Mouse (Mus musculus) embryonic facial prominence, embryonic 12.5 days (tissue): ENCODE measurements around the gene H2-M3. TPM values are rescaled to one million over a fixed set of nuclear protein-coding genes. Genes with fewer than 3 reads are reported as not detected.
A peak's percentile ranks its signal among the peaks of the same experiment; 100 is the strongest.
"Not testable (repeated sequence)": the region's sequence is repeated elsewhere in the genome, so short reads cannot be mapped to it uniquely, and the experiment has no call there.

Source experiments
- ATAC-seq: fragments of 200-750 bp; cut with Nextera tagmentation; 2 replicates; pipeline ENCODE4 v1.8.0; 2017; ENCODE audit not compliant: insufficient number of reproducible peaks, insufficient read depth, low FRiP score, low TSS enrichment
- H3K27ac ChIP-seq: fragments of 300-500 bp; sonication (generic); 2 replicates; pipeline ENCODE4 v1.5.1; 2016; ENCODE audit warnings: mild to moderate bottlenecking
- H3K27me3 ChIP-seq: fragments of 300-500 bp; sonication (generic); 2 replicates; pipeline ENCODE4 v1.6.1; 2016; ENCODE audit warnings: mild to moderate bottlenecking, moderate library complexity
- H3K36me3 ChIP-seq: fragments of 300-500 bp; sonication (generic); 2 replicates; pipeline ENCODE4 v1.6.1; 2016; ENCODE audit warnings: mild to moderate bottlenecking
- H3K4me1 ChIP-seq: fragments of 300-500 bp; sonication (generic); 2 replicates; pipeline ENCODE4 v1.6.1; 2016
- H3K4me2 ChIP-seq: fragments of 300-500 bp; sonication (generic); replicated peaks from 2 replicates; pipeline ENCODE4 v1.6.1; 2016; ENCODE audit warnings: mild to moderate bottlenecking, moderate library complexity
- H3K4me3 ChIP-seq: fragments of 300-500 bp; sonication (generic); 2 replicates; pipeline ENCODE4 v1.5.1; 2016; ENCODE audit warnings: mild to moderate bottlenecking
- H3K9ac ChIP-seq: fragments of 300-500 bp; sonication (generic); 2 replicates; pipeline ENCODE4 v1.6.1; 2016; ENCODE audit warnings: mild to moderate bottlenecking, moderate library complexity
- H3K9me3 ChIP-seq: fragments of 300-500 bp; sonication (generic); 2 replicates; pipeline ENCODE4 v1.6.1; 2016; ENCODE audit warnings: mild to moderate bottlenecking, moderate library complexity
- WGBS: fragments of 180-500 bp; shearing (Covaris S2); methylation state at CpG from one replicate; pipeline ENCODE4 v1.1.7; 2016; 5-methylcytosine and 5-hydroxymethylcytosine counted together
- polyA plus RNA-seq: library from polyadenylated mRNA; unstranded; fragments of >200 nt; fragmentation: Nextera tagmentation; extraction: Ambion mirVana; gene quantifications from 2 replicates; pipeline ENCODE4 v1.2.1, GENCODE M21; 2016

H2-M3 gene
- 1.4 and 1.5 TPM in 2 replicates for polyA plus RNA-seq

GRCm38 (mm10) chr17:37270058-37270701 lies at the start of gene H2-M3:
H2-M3 (plus strand) TSS chr17:37270220.
- peak; percentile 90 for ATAC-seq
- Histone ChIP-seq H3K27ac (no peak within 1 kb of the TSS), H3K36me3 (no peaks in the 10 kb centered on the region), H3K4me1 (no peaks in the 10 kb centered on the region), H3K4me2 (peak within 1 kb of the TSS; percentile 70), H3K9ac (no peak within 1 kb of the TSS), H3K4me3 (peak within 1 kb of the TSS; percentile 35), H3K27me3 (no peaks in the 10 kb centered on the region), H3K9me3 (no peaks in the 10 kb centered on the region)
- WGBS = 4% methylated on average over 26 of the region's 26 CpGs

GRCm38 (mm10) chr17:37221879-37222278 lies 48.1 kb upstream of the H2-M3 start:
- Histone ChIP-seq H3K9me3 (peaks cover 5% of the 10 kb centered on the region; the same call in 1 of the 2 replicates), H3K9ac (no peak overlapping the region), H3K36me3 (no peaks in the 10 kb centered on the region), H3K4me3 (no peak overlapping the region), H3K4me2 (no peak overlapping the region), H3K4me1 (no peaks in the 10 kb centered on the region), H3K27me3 (no peaks in the 10 kb centered on the region), H3K27ac (no peak overlapping the region)
- ATAC-seq = no peak
- 35% methylated on average over 1 of the region's 1 CpGs for WGBS

GRCm38 (mm10) chr17:37237230-37237629 lies 32.8 kb upstream of the H2-M3 start, which contains the start of gene Olfr97:
Olfr97 (minus strand) TSS chr17:37237330.
- not testable (repeated sequence) for H3K4me3 ChIP-seq, H3K4me1 ChIP-seq
- 91% methylated on average over 2 of the region's 2 CpGs for WGBS

GRCm38 (mm10) chr17:37242198-37242597 lies 27.8 kb upstream of the H2-M3 start:
- H3K9ac ChIP-seq = no peak overlapping the region
- 57% methylated on average over 3 of the region's 3 CpGs for WGBS
- H3K4me2 ChIP-seq = no peak overlapping the region
- no peaks in the 10 kb centered on the region for H3K36me3 ChIP-seq
- ATAC-seq = no peak
- H3K27ac ChIP-seq = no peak overlapping the region
- no peaks in the 10 kb centered on the region for H3K9me3 ChIP-seq
- no peak overlapping the region for H3K4me3 ChIP-seq
- no peaks in the 10 kb centered on the region for H3K4me1 ChIP-seq
- no peaks in the 10 kb centered on the region for H3K27me3 ChIP-seq

More at GRCm38 (mm10) chr17:37237230-37237629, 32.8 kb upstream of the H2-M3 start, which contains the start of gene Olfr97:
- H3K27me3 ChIP-seq, ATAC-seq, H3K27ac ChIP-seq, H3K9ac ChIP-seq, H3K36me3 ChIP-seq, H3K9me3 ChIP-seq, H3K4me2 ChIP-seq: not testable (repeated sequence)

- Histone ChIP-seq H3K4me3 (no peak overlapping the region), H3K9me3 (no peaks in the 10 kb centered on the region), H3K27ac (no peak overlapping the region), H3K36me3 (no peaks in the 10 kb centered on the region), H3K9ac (no peak overlapping the region), H3K4me1 (no peaks in the 10 kb centered on the region), H3K4me2 (no peak overlapping the region), H3K27me3 (no peaks in the 10 kb centered on the region)
- WGBS = 36% methylated on average over 5 of the region's 5 CpGs
- no peak for ATAC-seq
These were observed 23.3 kb upstream of the H2-M3 start for GRCm38 (mm10) chr17:37246715-37247114.

GRCm38 (mm10) chr17:37249460-37249859 lies 20.6 kb upstream of the H2-M3 start:
- H3K27ac ChIP-seq = no peak overlapping the region
- H3K4me1 ChIP-seq = no peaks in the 10 kb centered on the region
- H3K4me2 ChIP-seq = no peak overlapping the region
- H3K4me3 ChIP-seq = no peak overlapping the region
- no peaks in the 10 kb centered on the region for H3K27me3 ChIP-seq
- H3K9me3 ChIP-seq = no peaks in the 10 kb centered on the region
- H3K36me3 ChIP-seq = no peaks in the 10 kb centered on the region
- H3K9ac ChIP-seq = no peak overlapping the region
- no peak for ATAC-seq

- no peak overlapping the region for H3K4me3 ChIP-seq
- no peak for ATAC-seq
- no peak overlapping the region for H3K27ac ChIP-seq
- no peak overlapping the region for H3K9ac ChIP-seq
- H3K4me2 ChIP-seq = no peak overlapping the region
- no peaks in the 10 kb centered on the region for H3K36me3 ChIP-seq
- 13% methylated on average over 1 of the region's 1 CpGs for WGBS
- no peaks in the 10 kb centered on the region for H3K4me1 ChIP-seq
- no peaks in the 10 kb centered on the region for H3K9me3 ChIP-seq
- no peaks in the 10 kb centered on the region for H3K27me3 ChIP-seq
These were observed 19.5 kb upstream of the H2-M3 start for GRCm38 (mm10) chr17:37250544-37250943.

- 67% methylated on average over 1 of the region's 1 CpGs for WGBS
- no peak for ATAC-seq
- H3K4me1 ChIP-seq = no peaks in the 10 kb centered on the region
- no peak within 1 kb of the TSS for H3K4me2 ChIP-seq
- H3K36me3 ChIP-seq = no peaks in the 10 kb centered on the region
- no peak within 1 kb of the TSS for H3K9ac ChIP-seq
- H3K4me3 ChIP-seq = no peak within 1 kb of the TSS
- H3K9me3 ChIP-seq = no peaks in the 10 kb centered on the region
- H3K27ac ChIP-seq = no peak within 1 kb of the TSS
- H3K27me3 ChIP-seq = no peaks in the 10 kb centered on the region
These were observed 6.4 kb upstream of the H2-M3 start, which contains the start of gene Olfr98 for GRCm38 (mm10) chr17:37263626-37264025. Olfr98 (minus strand) TSS chr17:37263749.

GRCm38 (mm10) chr17:37270702-37271092 lies 677 bp downstream of the H2-M3 start:
- Histone ChIP-seq H3K36me3 (no peaks in the 10 kb centered on the region), H3K4me1 (no peaks in the 10 kb centered on the region), H3K4me2 (peak overlapping the region; percentile 70), H3K27ac (no peak overlapping the region), H3K27me3 (no peaks in the 10 kb centered on the region), H3K9me3 (no peaks in the 10 kb centered on the region), H3K4me3 (peak overlapping the region; percentile 35), H3K9ac (no peak overlapping the region)
- 0 out of 2 replicates have a peak, but pooled peaks have one; percentile 10 for ATAC-seq
- WGBS = 66% methylated on average over 8 of the region's 8 CpGs

- no peak for ATAC-seq
- Histone ChIP-seq H3K9me3 (no peaks in the 10 kb centered on the region), H3K27ac (no peak overlapping the region), H3K27me3 (no peaks in the 10 kb centered on the region), H3K4me2 (no peak overlapping the region), H3K4me1 (no peaks in the 10 kb centered on the region), H3K9ac (no peak overlapping the region), H3K36me3 (no peaks in the 10 kb centered on the region), H3K4me3 (no peak overlapping the region)
- 81% methylated on average over 2 of the region's 2 CpGs for WGBS
These were observed 5.7 kb downstream of the H2-M3 start for GRCm38 (mm10) chr17:37275626-37276248.

- no peak for ATAC-seq
- Histone ChIP-seq H3K36me3 (no peaks in the 10 kb centered on the region), H3K9me3 (no peaks in the 10 kb centered on the region), H3K27me3 (no peaks in the 10 kb centered on the region), H3K4me2 (no peak overlapping the region), H3K9ac (no peak overlapping the region), H3K4me3 (no peak overlapping the region), H3K27ac (no peak overlapping the region), H3K4me1 (no peaks in the 10 kb centered on the region)
These were observed 6.6 kb downstream of the H2-M3 start for GRCm38 (mm10) chr17:37276573-37276972.

GRCm38 (mm10) chr17:37280331-37280730 lies 10.3 kb downstream of the H2-M3 start:
- H3K27ac ChIP-seq = no peak overlapping the region
- H3K4me2 ChIP-seq = no peak overlapping the region
- WGBS = 75% methylated on average over 1 of the region's 1 CpGs
- no peaks in the 10 kb centered on the region for H3K27me3 ChIP-seq
- no peak overlapping the region for H3K4me3 ChIP-seq
- no peak overlapping the region for H3K9ac ChIP-seq
- H3K4me1 ChIP-seq = no peaks in the 10 kb centered on the region
- no peak for ATAC-seq
- H3K9me3 ChIP-seq = no peaks in the 10 kb centered on the region
- no peaks in the 10 kb centered on the region for H3K36me3 ChIP-seq
